Mouse (Mus musculus): ENCODE data around the gene Mpp6. TPM values are rescaled to one million over a fixed set of nuclear protein-coding genes. Genes with fewer than 3 reads are reported as not detected.

The Mpp6 gene
- total RNA-seq, 2 experiments from 2014 or later = 124 to 127 TPM

DNA sequence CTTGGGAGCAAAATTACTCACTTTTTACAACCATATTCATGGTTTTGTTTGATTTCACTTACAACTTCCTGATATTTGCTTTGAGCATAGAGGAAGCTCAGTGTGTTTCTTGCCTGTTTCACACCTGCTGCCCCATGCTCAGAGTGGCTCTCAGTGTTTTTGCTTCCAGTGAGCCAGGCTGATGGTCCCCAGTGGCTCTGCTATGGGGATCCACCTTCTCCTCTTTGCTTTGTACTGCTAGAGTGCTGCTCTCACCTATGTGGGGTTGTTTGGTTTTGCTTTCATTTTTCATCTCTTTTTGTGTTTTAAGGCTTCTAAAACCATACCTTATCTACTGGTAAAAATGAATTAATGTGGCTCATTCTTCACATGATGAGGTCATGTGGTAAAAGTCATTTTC, 36.1 kb downstream of the Mpp6 start:
- DNase-seq = no peak

DNA sequence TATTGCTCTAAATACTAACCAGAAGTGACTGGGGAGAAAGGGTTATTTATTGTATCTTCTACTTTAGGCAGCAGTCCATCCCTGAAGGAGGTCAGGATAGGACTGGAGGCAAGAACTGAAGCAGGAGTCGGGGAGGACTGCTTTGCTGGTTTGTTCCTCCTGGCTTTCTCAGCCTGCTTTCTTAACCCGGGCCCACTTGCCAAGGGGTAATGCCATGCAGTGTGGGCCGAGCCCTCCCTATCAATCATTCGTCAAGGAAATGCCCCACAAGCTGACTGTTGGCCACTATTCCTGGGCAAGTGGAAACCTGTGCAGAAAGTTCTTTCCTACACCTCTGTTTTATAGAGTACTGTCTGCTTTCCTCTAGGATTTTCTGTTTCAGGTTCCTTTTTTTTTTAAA, 39.3 kb downstream of the Mpp6 start:
- DNase-seq = no peak

DNA sequence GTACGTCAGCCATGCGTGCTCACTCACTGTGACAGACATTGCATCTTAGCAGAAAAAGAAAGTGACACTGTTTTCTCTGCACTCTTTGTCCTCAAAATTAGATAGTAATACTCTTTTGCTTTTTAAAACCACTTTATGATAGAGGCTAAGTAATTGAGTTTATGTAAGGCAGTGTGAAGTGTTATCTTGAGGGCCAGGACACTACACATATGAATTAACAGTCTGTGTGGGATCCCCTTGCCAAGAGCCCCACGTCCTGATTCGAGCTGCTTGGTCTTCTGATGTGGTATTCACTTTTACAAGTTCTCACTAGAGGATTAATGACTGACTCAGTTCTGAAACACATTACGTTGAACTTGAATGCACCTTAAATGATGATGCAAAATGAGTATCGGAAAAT, 49.8 kb downstream of the Mpp6 start:
- DNase-seq = no peak

DNA sequence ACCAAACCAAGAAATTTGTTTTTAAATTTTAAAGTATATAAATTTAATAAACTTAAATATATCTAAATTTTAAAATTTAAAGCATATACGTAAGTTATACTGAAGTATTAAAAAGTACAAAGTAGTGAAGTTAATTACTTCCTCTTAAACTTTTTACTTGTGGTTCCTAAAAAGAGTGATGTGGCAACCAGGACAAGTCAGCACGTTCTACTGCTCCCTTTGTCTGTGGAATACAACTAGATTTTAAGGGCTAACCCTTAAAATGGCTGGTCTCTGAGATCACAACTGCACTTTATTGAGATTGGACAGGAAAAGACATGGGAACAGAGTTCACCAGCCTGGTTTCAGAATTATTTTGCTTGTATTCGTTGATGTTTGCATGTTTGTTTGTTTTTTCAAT, 53.0 kb downstream of the Mpp6 start:
- no peak for DNase-seq

DNA sequence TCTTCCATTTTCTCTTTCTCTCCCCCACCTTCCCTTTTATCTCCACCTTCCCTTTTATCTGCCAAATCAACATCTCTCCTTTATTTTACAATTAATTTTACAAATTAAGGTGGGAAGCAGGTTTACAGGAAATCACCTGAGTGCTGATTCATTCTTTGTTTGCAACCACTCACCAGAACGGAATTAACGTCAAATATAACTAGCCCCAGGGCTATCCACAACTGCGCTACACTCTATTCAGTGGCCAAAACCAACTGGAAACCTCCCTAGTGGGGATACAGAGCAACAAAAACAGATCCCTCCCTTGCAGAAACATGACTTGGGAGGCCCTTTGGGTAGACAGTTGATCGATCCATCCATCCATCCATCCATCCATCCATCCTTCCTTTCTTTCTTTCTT, 58.8 kb downstream of the Mpp6 start:
- no peak for DNase-seq

DNA sequence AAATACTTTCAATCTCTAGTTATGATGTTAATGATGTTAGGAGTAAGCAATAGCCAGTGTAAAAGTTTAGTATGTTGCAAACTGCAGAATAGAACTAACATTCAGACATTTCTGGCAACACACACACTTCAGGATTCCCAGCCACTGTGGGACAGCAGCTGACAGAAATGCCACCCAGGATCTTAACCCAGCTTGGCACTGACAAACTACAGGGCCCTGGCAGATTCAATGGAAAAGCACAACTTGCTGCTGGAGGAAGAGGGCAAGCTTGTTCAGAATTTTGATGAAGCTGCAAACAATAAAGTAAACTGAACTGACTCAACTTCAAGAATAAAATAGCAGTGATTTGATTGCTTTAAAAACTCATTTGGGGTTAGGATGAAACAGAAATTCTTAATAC, 59.7 kb downstream of the Mpp6 start:
- no peak for DNase-seq

DNA sequence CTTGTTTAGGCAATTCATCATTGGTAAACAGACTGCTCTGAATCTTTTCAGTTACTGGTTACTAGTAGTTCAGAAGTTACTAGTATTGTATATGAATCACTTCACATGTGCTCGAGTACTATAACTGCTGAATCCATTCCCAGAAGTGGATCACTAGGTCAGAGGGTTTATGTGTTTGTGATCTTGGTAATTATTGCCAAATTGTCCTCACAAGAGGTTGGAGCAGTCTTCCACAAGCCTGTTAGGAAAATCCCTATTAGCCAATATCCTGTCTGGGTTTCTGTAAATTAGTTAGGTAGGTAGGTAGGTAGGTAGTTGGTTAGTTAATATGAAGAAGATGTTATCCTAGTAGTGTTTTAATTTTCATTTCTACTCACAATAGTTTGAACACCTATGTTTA, 65.7 kb downstream of the Mpp6 start:
- DNase-seq = no peak

DNA sequence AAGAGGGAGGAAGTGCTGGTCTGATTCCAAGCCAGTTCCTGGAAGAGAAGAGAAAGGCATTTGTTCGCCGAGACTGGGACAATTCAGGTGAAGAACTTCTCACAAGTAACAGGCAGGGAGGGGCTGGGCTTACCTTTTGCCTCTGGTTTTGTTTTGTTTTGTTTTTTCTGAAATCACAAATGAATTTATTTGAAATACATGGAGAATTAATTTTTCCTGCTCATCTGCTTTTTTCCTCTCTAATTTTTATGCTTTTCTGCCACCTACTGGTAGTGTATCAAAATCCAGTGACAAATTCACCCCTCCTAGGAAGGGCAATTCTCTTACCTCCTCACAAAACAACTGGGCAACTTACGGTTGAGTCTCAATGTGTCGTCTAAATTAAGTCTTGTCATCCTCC, 70.1 kb downstream of the Mpp6 start:
- DNase-seq = no peak

DNA sequence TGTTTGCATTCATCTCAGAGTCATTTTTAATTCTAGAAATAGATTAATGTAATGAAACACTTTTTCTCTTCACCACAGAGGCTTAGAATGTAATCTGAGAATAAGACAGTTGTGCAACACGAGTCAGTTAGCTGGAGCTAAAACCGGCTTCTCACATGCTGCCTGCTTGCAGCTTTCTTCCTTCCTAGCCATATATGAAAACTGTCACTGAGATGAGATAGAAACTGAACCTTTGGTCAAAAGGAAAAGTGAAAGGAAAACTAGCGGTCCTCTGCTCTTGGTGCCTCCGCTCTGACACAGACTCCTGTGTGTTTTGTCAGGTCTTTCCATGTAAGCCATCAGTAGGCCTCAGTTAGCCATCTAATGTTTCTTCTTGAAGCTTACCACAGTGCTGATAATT, 77.9 kb downstream of the Mpp6 start:
- no peak for DNase-seq

DNA sequence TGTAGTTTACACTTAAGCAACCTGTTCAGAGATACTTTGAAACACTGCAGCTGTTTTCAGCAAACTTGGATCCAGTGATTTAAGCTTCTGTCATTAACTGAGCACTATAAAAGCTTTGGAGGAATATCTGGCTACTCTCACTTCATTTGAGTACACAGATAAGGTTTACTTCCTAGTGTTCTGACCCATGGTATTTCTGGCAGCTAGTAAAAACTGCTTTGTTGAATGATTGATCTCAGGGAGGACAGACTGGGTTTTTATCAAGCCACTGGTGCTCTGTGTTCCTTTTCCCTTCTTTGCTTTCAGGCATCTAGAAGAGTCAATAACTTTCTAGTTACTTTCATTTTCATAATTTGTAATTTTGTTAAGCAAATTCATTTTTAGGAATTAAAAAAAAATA, 79.3 kb downstream of the Mpp6 start:
- DNase-seq = no peak

DNA sequence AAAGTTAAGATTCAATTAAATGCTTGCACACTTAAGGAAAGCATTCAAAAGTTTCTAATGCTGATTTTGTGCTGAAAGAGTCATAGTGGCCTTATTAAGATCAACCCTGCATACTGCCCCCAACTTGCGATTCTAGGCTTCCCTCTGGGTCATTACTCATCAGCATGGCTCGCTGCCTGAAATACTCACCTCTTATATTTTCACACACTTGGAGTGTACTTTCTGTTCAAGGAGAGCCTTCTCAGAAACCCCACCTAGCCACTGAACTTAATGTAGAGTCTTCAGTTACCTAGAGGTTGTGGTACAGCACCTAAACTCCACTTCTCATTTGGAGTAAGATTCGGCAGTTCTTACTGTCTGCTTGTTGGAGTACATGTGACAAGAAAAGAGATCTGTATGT, 81.6 kb downstream of the Mpp6 start:
- no peak for DNase-seq

DNA sequence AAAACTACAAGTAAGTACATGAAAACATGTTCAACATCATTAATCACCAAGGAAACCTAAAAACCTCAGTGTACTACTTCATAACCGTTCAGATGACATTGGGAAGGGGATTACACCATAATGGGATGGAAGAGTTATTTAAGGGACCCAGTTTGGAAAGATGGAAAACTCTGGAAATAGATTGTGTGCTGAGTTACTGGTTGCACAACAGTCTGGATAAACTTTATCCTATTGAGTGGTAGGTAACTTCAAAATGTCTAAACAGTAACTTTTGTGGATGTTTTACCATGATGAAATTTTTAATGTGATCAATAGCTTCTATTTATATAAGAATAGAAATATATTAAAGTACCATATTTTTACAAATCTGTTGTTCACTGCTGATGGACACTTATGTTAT, 82.1 kb downstream of the Mpp6 start:
- no peak for DNase-seq

DNA sequence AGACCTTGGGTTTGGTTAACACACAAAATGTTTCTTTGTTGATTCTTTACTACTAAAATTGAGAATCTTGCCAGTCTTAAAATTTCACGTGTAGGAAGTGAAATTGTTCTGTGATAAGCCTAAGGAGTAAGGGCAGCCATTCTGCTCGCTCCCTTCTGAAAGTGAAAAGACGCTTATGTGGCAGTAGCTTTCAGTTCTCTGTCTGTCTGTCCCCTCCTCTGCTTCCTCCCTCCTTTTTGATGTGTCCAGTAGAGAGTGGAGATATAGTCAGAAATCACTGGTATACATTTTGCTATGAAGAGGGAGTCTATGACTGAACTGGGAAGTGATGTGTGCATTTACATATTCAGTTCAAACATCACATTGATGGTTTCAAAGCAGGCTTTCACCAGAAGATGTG, 82.8 kb downstream of the Mpp6 start:
- DNase-seq = no peak

DNA sequence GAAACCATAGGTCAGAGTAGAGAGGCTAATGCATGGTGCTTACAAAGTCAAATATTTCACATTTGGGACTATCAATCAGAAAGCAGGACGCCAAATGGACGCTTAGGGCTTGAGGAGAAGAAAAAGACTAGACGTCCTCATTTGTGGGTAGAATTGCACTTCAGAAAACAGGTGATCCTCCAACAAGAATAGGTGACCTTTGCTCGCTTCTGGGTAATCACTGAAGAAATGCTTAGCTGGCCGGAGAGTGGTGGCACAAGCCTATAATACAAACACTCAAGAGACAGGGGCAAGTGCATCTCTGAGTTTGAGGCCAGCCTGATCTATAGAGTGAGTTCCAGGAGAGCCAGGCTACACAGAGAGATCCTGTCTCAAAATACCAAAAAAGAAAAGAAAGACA, 83.8 kb downstream of the Mpp6 start:
- no peak for DNase-seq

DNA sequence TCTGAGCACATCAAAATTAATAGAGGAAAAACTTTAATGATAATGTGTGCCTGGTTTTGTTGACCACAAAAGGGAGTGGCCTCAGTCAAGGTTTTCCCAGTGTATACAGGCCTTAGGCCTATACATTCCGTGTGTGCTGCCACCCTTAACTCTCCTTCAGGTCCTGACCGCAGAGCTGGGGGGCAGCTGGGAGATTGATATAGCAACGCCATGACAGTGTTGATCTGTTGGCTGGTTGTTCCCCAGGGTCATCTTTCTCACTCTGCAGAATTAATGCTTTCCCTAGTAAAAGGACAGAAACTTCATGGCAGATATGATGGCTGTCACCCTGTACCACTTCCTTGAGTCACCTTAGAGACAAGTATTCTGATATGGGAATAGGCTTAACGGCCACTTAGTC, 94.3 kb downstream of the Mpp6 start:
- DNase-seq = no peak

DNA sequence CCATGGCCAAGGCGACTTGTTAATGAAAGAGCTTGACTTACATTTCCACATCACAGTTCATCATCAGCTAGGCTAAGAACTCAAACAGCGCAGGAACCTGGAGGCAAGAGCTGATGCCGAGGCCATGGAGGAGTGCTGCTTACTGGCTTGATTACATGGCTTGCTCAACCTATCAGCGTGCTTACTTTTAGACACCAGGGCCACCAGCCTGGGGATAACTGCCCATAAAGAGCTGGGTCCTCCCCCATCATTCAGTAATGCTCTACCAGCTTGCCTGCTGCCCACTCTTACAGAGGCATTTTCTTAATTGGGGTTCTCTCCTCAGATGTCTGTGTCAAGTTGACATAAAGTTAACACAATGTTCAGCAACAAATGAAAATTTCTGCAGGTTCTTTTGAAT, 95.1 kb downstream of the Mpp6 start:
- no peak for DNase-seq

DNA sequence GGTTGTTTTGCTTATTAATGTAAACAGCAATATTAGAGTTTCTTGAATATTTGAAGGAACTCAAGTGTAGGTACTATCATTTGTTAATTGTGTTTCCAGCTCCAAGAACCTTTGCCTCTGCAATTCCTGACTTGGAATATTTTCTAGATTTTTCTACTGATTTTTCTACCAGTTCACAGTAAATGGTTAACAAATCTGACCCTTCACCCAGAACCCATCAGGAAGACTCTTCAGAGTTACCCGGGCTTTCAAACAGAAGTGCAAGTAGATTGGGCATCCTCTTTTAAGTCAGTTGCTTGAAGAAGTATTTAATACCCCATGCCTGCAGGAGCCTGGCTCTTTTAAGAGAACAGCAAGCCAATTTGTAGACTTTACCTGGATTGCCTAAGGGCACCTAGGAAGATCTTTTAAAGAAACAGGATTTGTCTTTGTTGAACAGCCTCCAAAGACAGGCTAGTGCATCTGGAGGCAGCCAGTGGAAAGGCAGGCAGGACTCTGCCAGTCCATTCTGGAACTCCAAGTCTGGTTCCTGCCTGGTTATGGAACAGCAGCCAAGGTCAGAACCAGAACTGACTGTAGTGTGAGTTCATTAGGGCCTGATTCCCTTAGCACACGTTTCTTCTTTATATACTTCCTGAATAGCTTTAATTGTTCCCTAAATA, 104.8 kb downstream of the Mpp6 start:
- no peak for DNase-seq

DNA sequence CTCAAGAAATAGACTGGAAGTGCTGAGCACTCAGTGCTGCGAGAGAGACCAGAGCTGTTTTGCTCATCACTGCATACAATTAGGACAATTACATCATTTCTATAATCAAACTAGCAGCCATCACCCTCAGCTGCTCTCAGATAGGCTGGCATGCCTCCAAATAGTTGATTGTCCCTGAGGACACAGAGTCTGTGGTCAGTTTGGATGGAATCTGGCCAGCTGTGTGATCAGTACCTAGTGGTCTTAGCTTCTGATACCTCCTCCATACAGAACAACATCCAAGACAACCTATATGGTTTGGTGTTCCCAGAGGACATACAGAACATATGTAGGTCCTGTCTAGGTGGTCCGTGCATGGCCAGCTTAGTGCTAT, 105.3 kb downstream of the Mpp6 start:
- no peak for DNase-seq

DNA sequence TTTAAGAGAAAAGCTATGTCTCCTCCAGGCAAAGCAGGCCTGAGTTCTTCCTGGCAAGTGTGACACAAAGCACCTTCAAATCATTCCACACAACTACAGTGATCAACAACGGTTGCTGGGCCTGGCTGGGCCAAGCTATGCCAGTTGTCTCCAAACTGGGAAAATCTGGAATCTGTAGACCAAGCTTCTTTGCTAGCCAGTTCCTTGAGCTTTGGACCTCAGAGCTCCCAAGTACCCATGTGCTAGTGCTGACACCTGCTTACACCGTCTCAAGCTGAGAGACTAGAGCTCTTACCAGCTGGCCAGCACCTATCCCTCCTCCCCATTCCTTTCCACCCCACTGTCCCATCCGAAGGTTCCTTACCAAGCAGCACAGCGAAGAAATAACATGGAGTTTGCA, 105.9 kb downstream of the Mpp6 start:
- DNase-seq = no peak

DNA sequence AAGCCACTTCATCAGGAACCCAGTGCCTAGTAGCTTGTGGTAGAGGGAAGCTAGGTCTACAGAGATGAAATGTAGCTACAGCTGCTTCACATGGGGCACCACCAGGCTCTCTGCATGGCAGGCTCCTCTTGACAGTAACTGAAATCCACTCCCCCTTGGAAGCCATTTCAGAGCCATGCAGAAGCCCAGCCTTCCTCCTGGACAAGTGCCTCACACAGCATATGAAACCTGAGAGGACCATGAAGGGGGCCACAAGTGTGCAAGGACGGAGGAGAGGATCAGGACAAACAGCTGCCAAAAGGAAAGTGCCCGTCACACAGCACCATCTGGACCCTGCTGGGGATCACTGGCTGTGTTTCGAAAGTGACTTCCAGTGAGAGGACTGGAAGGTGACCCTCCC, 108.6 kb downstream of the Mpp6 start:
- DNase-seq = no peak

DNA sequence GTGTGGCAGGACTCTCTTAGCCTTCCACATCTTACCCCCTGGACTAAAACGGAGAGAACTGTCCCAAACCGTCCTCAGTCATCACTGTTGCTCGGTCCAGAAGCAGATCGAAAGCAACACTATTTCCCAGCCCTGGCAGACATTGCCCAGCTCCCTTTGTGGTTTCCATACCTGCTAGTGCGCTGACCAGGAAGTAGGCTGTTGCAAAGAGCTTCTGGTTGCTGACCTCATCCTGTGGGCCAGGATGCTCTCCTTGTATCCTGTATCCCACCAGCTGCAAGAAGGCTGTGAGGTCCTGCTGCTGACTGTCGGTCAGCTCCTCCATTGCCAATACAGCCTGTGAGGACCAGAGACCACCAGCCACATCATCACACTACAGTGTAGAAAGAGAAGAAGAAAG, 109.0 kb downstream of the Mpp6 start:
- no peak for DNase-seq

DNA sequence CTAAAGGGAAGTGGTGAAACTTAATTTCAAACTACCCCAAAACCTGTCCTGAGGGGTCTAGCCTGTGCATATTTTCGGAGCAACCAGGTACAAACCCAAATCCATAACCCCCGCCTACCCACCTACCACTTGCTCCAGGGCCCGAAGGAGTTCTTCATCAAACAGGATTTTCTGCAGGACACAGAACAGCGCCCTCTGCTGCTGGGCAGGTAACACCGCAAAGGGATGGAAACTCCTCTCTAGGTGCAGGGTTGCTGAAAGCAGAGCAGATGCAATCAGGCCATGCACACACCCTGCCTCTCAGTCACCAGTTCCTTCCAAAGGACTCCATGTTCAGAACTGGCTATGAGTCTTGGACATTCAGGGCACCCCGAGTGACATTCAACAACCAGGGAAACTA, 110.8 kb downstream of the Mpp6 start:
- peak; percentile 22 for DNase-seq

DNA sequence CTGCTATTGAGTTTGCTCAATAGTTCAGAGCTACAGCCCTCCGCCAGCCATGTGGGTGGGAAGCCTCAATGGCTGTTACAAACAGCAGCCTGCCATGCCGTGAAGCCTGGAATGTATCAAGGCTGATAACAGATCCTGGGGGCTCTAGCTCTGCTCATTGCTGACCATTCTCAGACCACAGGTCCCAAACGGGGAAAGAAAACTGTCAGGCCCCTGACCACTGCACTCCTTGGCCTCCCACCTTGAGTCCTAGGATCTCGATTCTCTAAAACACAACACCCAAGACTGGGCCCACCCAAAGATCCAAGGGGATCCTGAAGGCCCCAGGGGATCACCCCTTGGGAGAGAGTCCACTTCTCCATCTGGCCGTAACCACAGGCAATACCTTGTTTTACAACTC, 112.3 kb downstream of the Mpp6 start:
- no peak for DNase-seq

DNA sequence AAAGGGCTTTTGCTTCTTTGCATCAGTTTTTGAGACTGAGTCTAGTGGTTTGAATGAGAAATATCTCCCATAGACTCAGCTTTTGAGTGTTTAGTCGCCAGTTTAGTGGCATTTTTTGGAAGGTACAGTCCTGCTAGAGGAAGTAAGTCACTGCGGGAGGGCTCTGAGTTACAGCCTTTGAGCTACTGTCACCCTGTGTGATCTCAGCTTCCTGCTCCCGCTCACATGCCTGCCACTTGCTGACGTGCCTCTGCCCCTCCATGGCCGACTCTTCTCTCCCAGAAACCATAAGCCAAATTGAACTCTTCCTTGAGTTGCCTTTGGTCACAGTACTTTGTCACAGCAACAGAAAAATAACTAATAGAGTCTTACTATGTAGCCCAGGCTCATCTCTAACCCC, 112.9 kb downstream of the Mpp6 start:
- DNase-seq = no peak

DNA sequence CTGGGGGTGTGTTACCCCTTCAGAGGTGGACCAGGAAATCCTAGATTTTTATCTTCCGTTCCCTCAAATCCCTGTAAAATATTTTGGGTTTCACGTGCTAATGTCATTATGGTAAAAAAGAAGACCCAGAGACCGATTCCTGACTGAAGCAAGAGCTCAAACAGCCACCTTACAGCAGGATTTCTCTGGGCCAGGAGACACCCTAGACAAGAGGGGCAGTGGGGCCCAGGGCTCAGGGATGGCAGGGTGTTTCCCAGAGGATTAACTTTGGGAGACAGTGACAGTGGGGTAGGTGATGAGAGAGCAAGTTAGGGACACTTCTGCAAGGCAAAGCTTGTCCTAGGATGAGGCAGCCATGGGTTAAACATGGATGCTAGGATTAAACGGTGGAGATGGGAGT, 113.6 kb downstream of the Mpp6 start:
- DNase-seq = no peak

Data from gastrocnemius, postnatal 25 days (tissue).